Mouse (Mus musculus) spleen, postnatal 36 days (tissue): ENCODE data around the gene Lingo2.
"Not testable (repeated sequence)": the region's sequence is repeated elsewhere in the genome, so short reads cannot be mapped to it uniquely, and the experiment has no call there.

Experiments used
- DNase-seq, 2 experiments: peaks; one replicate each; pipeline ENCODE4 v3.0.0; 2022; ENCODE audit warnings: low spot score in 2 of 2, mixed read lengths in 1 of 2

Lingo2 gene

GRCm38 (mm10) chr4:36081095-36081852, 870.3 kb downstream of the Lingo2 start:
- no peak for DNase-seq

- no peak for DNase-seq
Measured at GRCm38 (mm10) chr4:36078910-36079525, 872.5 kb downstream of the Lingo2 start.

GRCm38 (mm10) chr4:36064701-36065100, 886.8 kb downstream of the Lingo2 start:
- not testable (repeated sequence) for DNase-seq

- no peak for DNase-seq
Measured at GRCm38 (mm10) chr4:36052791-36053376, 898.7 kb downstream of the Lingo2 start.

- DNase-seq, result no peak
Measured at GRCm38 (mm10) chr4:36040361-36040760, 911.2 kb downstream of the Lingo2 start.

- no peak for DNase-seq
Measured at GRCm38 (mm10) chr4:36038742-36039141, 912.8 kb downstream of the Lingo2 start.

GRCm38 (mm10) chr4:36032039-36032438, 919.5 kb downstream of the Lingo2 start:
- no peak for DNase-seq

- no peak for DNase-seq
Measured at GRCm38 (mm10) chr4:36014181-36014580, 937.4 kb downstream of the Lingo2 start.

- no peak for DNase-seq
Measured at GRCm38 (mm10) chr4:35992005-35992763, 959.4 kb downstream of the Lingo2 start.

- no peak for DNase-seq
Measured at GRCm38 (mm10) chr4:35986012-35986411, 965.5 kb downstream of the Lingo2 start.

GRCm38 (mm10) chr4:35963532-35963931, 988.0 kb downstream of the Lingo2 start:
- no peak for DNase-seq

GRCm38 (mm10) chr4:35951894-35952293, 999.7 kb downstream of the Lingo2 start:
- no peak for DNase-seq

GRCm38 (mm10) chr4:35951251-35951650, 1000.3 kb downstream of the Lingo2 start:
- no peak for DNase-seq

- DNase-seq, result no peak
Measured at GRCm38 (mm10) chr4:35934056-35934661, 1017.4 kb downstream of the Lingo2 start.

- no peak for DNase-seq
Measured at GRCm38 (mm10) chr4:35927722-35928121, 1023.8 kb downstream of the Lingo2 start.

GRCm38 (mm10) chr4:35917453-35917852, 1034.1 kb downstream of the Lingo2 start:
- DNase-seq, result no peak

- DNase-seq, result no peak
Measured at GRCm38 (mm10) chr4:35897769-35898564, 1053.6 kb downstream of the Lingo2 start.

- DNase-seq, result no peak
Measured at GRCm38 (mm10) chr4:35885591-35886542, 1065.7 kb downstream of the Lingo2 start.

GRCm38 (mm10) chr4:35884946-35885460, 1066.5 kb downstream of the Lingo2 start:
- DNase-seq, result no peak

- no peak for DNase-seq
Measured at GRCm38 (mm10) chr4:35846518-35846917, 1105.0 kb downstream of the Lingo2 start.
